Mouse (Mus musculus) mesoderm, embryonic 11.5 days (tissue): ENCODE results near the gene Plekhg2.

Source experiments
- DNase-seq: peaks from one replicate; pipeline ENCODE4 v3.0.0-alpha.2; 2012; ENCODE audit warnings: low read depth, low spot score

Gene Plekhg2

GRCm38 (mm10) chr7:28335471-28335870, 36.9 kb downstream of the Plekhg2 start:
- no peak for DNase-seq

GRCm38 (mm10) chr7:28334534-28334933, 37.9 kb downstream of the Plekhg2 start:
- DNase-seq, result no peak

GRCm38 (mm10) chr7:28328260-28328659, 44.1 kb downstream of the Plekhg2 start:
- DNase-seq, result no peak

- DNase-seq, result no peak
Observed at GRCm38 (mm10) chr7:28326457-28326856, 45.9 kb downstream of the Plekhg2 start.

GRCm38 (mm10) chr7:28325293-28325692, 47.1 kb downstream of the Plekhg2 start:
- no peak for DNase-seq

GRCm38 (mm10) chr7:28321974-28322720, 50.3 kb downstream of the Plekhg2 start:
- no peak for DNase-seq

- DNase-seq, result no peak
Observed at GRCm38 (mm10) chr7:28318714-28319113, 53.7 kb downstream of the Plekhg2 start.

GRCm38 (mm10) chr7:28318036-28318435, 54.4 kb downstream of the Plekhg2 start:
- DNase-seq, result no peak

- peak; percentile 97 for DNase-seq
Observed at GRCm38 (mm10) chr7:28311926-28312543, 60.4 kb downstream of the Plekhg2 start, which contains the start of gene Timm50. Gene Timm50 (minus strand): TSS chr7:28312072.

- DNase-seq, result no peak
Observed at GRCm38 (mm10) chr7:28311151-28311925, 61.1 kb downstream of the Plekhg2 start.

- no peak for DNase-seq
Observed at GRCm38 (mm10) chr7:28309737-28310136, 62.7 kb downstream of the Plekhg2 start.
